Mouse (Mus musculus) right cerebral cortex, postnatal 25 days (tissue): ENCODE measurements around the gene Creb3l1.

ENCODE experiments used
- DNase-seq: peaks from one replicate; pipeline ENCODE4 v3.0.0; 2022

Creb3l1 gene

DNA sequence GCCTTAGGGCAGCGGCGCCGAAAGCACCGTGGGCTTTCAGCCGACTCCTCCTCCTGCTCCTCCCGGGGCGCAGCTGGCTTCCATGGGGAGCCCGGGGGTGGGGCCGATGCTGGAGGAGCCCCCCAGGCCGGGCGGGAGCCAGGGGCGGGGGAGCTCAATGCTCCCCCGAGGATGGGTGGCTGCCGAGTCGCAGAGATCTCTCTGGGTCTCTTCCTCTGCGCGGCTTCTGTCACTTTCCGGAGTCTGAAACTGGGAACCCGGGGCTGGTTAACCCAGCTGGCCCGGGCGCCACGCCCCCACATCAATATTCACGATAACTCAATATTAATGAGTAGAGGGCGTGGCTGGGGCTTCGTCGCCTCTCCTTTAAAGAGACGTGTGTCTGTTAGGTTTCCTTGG is at the start of gene Creb3l1:
Gene Creb3l1, minus strand, starts transcription at position 229 of the 399 bp plus-strand sequence.
- no peak for DNase-seq

DNA sequence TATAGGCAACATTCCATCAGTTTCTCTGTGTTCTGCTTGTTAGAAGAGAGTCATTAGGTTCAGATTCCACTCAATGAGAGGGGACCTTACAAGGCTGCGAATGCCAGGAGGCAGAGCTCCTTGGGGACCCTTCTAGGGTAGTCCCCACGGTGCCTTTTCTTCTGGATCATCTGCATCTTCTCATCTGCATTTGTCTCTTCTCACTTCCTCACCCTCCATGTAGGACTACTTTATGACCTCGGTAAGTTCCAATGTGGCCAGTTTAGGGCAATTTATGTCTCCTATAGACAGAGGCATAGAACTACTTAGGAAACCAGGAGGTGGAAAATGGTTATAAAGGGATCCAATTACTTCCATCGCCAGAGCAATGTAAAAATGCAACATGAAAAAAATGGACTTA is 46.8 kb upstream of the Creb3l1 start:
- no peak for DNase-seq

DNA sequence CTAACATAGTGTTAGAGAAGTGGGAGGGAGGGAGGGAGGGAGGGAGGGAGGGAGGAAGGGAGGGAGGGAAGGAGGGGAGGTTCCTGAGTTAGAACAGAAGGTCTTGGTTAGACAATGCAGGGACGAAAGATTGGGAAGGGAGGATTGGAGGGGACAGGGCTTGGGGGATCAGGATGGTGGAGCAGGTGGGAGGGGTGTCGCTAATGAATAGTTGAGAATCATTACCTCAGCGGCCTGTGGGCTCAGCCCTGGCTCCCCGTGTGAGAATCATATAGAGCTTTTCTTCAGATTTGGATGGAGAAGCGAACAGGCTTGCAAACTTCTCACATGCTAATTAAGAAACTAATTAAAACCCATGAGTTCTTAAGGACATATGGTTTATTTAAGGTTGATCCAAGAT is 45.3 kb upstream of the Creb3l1 start:
- no peak for DNase-seq

DNA sequence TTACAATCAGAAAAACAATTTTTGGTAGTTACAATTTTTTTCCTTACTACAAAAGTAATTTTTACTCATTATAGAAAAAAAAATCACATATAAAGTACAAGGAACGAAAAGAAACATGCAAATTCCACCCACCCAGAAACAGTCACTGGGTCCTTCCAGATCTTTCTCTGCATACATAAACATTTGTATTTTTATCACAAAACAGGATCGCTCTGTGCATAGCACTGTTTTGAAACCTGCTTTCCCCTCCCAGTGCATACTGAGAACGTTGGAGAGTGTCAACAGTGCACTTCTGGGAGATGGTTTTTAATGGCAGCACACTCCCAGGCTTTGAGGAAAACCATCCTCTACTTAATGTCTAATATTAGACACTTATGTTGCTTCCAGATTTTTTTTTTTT is 43.3 kb upstream of the Creb3l1 start:
- no peak for DNase-seq

DNA sequence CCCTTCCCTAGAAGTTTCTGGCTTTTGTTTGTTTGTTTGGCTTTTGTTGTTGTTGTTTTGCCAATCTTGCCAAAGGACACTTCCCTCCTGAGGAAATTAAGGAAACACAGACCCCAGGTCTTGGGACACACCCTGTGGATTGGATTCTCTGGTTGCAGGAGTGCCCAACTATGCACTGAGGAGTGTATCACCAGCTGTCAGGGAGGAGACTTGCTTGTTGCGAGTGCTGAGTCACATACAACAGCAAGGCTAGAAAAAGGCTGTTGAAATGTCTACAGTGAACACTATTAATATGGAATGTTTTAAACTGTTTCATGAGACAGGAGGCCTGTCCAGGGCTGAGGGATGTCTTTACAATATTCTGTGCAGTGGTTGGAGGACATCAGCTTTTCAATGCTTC is 42.6 kb upstream of the Creb3l1 start:
- DNase-seq: no peak

DNA sequence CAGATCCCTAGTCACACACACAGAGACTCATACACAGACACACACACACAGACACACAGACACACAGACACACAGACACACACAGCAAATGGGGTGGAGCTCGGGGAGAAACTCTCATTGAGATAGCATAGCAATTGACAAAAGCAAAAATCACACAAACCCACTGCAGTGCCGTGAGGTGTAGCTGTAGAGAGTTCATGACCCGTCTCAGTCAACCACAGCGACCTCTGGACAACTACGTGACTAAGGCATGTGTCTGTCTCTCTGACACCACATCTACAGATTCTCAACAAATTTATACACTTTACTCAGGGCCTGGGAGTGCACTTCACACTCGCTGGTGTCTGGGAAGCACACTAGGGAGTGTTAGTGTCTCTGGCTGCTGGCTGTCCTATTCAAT is 41.6 kb upstream of the Creb3l1 start:
- no peak for DNase-seq

DNA sequence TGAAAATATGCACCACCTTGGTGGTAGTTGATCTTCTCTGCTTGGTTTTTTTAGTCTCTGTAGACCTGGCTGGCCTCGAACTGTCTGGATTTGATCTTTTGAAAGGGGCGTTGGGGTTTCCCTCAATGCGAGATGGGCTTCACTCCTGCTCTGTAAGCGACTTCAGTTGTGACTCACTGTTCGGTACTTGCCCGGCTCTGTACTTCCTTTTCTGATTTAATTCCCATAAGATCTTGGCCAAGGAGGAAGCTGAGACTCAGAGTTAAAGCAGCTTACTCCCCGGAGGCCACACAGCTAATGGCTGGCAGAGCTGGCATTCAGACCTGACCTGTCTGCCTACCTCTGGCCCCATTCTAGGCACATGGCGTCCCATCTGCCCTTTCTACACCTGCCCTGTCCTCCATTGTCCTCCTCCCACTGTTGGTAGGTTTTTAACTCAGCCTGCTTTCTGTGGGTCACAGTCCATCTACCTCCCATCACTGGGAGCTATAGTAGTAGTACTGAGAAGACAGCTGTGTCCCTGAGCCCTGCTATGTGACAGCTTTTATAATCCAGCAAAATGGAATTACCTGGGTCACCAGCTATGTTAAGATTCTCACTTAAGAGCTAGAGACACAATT is 41.1 kb upstream of the Creb3l1 start:
- no peak for DNase-seq

DNA sequence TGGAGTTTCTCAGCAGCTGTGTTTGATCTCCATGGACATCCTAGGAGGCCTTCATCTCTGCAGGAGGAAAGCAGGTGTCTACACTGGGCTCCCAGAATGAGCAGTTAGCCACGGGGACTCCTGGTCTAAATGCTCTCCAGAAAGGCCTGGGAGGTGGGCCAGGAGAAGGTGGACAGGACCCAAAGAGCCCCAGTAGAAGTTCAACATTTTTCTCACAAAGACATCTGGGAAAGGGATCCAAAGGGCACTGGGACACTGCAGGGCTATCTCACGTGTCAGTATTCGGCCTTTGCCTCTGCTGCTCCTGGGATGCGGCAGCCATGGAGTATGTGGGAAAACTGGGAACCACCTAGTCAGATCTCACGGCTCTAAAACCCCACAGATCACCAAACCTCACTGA is 38.8 kb upstream of the Creb3l1 start:
- DNase-seq: no peak

DNA sequence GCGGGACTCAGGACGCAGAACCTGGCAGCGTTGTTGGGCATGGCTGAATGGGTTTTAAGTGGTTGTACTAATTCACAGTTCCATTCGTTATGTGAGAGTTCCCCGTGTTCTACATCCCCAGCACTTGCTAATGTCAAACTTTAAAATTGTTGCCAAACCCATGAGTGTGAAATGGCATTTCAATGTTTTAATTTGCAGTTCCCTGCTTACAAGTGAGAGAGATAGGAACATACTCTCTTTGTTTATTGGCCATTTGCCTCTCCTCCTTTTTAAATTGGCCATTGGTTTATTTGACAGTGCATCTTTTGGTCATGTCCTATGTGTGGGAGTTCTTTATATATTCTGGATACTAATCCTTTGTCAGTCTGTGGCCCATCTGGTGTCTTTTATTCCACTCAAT is 37.0 kb upstream of the Creb3l1 start:
- no peak for DNase-seq

DNA sequence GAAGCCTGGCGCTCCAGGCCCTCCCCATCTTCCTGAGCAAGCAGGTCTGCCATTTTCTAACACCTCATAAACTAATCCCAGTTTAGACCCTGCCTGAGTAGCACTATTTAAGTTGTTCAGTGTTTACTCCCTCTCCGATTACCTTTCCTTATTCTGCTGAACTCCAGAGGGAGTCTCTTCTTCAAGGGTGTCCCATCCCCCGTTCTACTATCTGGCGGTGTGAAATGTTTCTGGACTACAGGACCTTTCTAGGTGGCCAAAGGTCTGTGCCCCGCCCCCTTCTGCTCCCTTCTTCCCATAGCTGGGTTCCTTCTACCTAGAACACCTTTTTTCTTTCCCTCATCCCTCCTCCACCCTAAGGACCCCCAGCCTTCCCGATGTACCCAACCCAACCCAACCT is 36.0 kb upstream of the Creb3l1 start:
- DNase-seq: no peak

DNA sequence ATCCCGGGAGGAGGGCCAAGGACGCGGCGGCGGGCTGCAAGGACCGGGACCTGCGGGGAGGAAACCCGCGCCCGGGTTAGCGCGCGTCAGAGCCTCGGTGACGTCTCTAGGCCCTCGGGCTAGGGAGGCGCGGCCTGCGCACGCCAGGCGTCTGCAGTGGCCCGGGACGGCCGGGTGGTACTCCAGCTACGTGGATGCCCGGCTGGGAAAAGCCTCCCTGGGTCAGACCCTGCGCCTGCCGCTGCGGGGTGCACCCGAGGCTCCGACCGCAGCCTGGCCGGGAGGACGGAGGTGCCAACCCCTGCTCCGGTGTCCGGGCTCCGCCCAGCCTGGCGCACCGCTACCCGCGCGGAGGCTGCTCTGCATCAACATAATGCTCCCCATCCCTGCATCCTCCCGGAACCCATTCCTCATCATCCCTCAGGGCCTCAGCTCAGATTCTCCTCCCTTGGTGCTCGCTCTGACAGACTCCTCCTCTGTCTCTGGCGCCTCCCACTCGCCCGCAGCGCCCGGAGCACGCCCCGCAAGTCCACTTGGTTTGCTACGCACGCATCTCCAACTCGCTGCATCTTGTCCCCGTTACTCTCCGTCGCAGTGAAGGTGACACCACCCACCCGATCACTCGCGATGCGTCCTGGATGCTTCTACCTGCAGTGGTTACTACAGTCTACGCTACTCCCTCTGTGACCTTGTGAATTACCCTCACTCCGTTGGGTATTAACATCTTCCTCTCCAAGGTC is 35.3 kb upstream of the Creb3l1 start:
- DNase-seq: peak; percentile 80

DNA sequence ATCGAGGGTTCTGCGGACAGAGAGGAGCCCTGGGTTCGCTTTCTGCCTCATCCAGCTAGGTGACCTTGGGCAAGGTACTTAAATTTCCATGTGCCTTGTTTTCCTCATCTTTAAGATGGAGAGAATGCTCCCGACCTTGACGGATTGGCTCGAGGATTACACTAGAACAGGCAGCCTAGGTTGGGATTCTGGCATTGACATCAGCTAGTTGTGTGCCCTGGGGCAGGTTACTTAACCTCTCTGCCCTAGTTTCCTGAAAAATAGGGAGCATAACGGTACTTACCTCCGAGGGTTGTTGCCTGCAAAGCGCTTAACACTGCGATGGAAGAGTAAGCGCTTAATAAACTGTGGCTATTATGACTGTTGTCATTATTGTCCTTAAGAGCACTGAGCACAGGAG is 34.6 kb upstream of the Creb3l1 start:
- DNase-seq: no peak

DNA sequence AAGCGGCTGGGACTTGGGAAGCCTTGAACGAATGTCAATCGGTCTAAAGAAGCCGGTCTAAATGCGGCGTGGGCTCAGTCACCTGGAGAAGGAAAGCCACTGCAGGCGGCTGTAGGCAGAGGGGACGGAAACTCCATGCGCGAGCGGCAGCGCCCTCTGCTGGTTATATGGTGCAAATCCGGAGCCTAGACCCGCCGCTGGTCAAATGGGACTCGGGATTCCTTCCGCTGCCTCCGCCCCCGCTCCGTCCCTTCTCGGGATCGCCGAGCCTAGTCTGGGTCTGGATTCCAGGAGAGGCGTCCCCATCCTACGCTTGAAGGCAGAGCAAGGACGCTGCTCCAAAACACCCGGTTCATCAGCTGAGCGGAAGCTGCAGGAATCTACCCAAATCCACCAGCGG is 34.2 kb upstream of the Creb3l1 start:
- peak; percentile 95 for DNase-seq

DNA sequence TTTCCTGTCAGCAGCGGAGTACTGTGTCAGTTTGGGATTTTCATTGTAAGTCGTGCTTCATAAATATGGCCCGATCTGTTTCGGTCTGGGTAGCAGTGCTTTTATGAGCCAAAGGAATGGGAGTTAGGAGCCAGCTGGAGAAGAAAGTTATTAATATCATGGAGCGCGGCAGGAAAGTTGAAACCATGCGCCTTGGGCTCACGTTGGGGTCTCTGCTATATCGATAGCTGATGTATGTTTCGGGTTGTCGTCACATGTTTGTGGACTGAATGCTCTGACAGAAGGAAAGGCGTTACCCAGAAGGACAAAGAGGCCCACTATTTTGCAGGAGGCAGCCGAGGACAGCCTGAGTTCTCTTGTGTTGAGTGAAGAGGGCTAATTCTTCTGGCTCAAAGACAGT is 32.5 kb upstream of the Creb3l1 start:
- no peak for DNase-seq

DNA sequence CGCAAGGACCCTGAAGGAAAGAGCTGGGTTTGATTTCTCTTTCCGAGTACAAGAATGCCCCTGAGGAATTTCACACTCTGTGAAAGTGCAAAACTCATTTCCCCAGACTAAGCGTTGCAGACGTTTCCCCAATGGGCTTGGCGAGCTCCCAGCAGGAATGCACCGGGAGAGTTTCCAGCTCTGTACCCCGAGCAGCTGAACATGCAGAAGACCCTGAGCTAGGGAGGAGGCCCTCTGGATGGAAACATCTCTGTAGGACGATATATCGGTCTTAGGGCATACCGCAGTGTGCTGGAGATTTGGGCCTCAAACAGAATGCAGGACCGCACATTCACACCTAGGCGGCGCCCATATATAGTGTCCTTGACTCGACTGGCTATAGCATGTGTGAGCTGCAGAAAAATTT is 31.5 kb upstream of the Creb3l1 start:
- peak; percentile 64 for DNase-seq

DNA sequence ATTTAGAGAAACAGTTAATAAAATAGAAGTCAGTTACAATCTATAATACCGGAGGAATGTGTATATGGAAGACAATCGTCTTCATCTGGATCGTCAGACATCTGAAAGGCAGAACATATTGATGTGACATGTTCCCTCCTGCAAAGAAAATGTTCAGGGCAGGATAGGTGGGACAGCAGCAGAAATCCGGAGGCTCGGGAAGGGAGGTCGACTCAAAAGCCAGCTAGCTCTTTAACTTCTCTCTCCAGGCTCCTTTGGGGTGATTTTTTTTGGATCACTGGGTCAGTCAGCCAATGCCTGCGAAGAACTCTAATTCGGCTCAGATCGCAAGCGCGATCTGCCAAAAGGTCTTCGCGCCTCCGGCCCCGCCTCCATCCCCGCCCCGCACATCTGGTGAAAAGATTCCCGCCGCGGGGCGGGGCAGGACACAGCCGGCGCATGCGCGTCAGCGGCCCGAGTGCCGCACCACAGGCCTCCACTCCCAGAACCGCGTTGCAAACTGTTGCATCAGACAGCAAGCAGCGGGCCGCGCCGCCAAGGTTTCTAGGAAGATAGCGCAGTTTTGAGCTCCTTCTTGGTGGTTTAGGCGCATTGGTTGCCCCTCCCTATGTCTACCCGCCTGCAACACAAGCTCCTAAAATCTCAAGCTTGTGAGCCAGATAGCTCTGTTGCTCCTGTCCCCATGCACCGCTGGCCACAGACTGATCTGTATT is 31.0 kb upstream of the Creb3l1 start:
- DNase-seq: peak; percentile 86

DNA sequence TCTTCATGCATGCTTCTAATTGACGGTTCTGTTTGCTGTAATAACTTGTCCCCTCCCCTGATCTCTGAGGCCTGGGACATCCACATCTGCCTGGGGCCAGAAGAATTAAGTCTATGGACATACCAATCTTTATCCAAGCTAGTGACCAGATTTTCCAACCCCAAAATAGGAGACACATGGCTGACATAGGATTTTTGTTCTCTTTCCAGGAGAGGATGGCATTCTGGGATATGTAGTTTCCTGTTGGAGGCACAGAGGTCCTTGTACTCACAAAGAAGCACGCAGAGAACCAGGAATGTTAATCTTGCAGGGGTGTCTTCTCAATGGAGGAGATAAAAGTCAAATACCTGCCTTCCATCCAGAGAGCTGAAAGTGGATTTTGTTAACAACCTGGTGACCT is 28.5 kb upstream of the Creb3l1 start:
- no peak for DNase-seq

DNA sequence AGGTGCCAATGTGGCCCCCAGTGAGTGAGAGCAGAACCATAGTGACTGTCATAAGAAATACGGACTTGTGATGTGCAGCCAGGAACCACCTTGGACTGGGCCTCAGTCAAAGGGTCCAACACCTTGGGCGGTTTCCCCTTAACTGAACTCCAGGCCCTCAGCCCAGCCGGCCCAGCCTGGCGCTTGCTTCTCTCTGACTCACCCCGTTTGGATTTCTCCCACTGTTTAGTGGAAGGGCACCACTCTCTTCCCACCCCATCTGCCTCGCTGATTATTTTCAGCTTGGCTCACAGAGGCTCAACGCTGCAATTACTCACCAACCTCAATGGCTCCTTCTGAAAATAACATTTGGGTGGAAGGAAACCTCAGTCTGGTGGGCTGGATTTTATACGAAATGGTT is 27.9 kb upstream of the Creb3l1 start:
- peak; percentile 58 for DNase-seq

DNA sequence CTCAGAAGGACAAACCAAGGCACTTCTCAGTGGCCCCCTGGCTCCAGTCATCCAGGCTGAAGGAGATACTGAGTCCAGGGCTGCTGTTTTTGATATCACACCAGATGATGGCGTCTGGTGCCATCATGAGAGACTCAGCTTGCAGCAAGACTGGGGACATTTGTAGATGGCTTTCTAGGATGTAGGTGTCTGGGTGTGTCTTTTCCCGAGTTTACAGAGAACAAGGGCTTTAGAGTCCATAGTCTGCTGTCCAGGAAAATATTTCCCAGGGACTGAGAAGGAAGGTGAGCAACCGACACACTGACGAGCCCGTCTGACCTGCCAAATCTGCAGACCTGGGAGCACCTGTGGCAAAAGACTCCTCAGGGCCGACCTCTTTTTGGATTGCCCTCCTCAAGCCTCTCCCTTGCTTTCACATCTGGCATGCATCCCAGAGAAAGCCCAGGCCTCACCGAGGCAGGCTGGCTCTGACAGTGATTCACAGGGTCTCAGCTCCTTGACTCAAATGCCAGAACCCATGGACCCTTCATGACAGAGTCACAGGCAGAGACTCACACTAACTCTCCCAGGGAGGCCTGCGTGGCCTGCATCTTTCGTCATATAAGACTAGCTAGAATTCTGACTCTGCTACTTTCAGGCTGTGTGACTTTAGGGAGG is 23.9 kb upstream of the Creb3l1 start:
- DNase-seq: no peak

DNA sequence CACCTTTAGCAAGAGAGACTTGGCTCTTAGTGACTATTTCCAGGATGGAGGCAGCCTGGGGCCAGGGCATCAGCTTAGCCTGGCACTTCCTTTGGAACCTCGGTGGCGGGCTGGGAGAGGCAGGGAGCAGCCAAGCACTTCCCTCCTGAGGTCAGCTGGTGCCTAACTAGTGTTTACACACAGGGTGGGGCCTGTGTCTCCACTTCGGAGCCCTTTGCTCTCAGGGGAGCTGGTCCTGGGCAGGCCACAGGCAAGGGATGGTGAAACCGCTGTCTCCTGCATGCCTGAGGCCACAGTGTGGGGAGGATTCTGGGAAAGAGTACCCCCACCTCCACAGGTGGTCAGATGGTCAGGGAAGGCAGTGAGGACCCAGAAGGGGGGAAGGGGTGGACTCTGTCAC is 23.3 kb upstream of the Creb3l1 start:
- no peak for DNase-seq

DNA sequence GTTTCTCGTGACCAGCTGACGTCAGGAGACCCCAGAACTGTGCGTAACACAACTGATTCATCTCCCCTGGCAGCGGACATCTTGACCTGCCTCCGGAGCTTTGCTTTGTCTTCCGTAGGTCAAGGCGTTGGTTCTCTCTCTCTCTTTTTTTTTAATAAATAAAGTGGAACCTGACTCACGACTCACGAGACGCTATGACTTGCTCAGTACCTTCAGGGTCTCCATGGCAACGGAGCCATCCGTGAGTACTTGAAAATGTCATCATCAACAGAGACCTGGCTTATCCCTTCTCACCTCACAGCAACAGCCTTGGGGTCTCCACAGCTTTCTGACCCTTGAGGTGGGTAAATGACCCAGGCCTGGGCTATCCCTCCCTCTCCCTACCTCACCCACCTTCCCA is 19.0 kb upstream of the Creb3l1 start:
- no peak for DNase-seq

DNA sequence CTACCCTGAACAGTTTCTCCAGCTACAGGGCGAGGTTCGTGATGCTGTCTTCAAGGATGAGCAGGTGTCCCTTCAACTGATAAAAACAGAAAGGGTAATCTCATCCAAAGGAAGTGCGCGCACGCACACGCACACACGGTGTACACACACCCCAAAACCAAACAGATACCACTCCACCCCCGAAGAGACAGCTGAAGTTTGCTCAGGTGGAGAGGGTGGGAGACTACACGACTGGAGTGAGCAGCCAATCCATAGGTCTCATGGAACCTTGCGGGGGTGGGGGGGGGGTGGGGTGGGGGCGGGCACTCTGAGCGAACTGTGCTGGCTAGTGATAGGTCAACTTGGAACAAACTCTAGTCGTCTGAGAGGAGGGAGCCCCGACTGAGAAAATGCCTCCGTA is 17.2 kb upstream of the Creb3l1 start:
- DNase-seq: no peak

DNA sequence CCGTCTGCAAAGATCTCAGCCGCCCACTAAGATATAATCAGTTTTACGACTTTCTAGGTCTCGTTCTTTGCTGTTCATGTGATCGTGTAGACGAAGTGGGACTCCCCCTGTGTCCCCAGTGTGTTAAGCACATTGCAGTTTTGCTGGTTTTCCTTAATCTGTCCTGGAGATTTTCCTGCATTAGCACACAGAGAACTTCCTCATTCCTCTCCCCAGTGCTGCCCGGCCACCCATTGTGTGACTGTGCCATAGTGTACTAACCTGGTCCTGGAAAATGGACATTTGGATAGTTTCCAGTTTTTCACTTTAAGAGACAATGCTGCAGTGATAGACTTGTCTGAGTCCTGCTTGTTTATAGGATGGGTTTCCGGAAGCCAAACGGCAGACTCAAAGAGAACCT is 10.0 kb upstream of the Creb3l1 start:
- DNase-seq: no peak

DNA sequence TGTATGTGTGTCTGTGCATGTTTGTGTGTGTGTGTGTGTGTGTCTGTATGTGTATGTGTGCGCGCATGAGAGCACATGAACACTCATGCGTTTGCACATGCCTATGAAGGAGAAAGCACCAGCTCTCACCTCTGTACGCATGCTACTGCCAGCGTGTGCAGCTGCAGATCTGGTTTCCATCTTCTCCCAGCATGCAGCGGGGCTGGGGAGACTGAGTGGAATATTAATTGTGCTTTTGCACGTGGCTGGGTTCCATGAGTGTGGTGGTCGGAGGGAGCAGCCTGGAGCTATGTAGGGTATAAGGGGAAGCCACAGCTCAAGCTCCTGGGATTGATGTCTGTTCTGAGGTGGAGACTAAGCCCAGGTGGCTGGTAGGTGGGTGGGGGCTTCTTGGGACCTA is 6.3 kb upstream of the Creb3l1 start:
- DNase-seq: no peak
